Mouse (Mus musculus): ENCODE measurements at regions not wholly inside any gene's neighbourhood (a gene's known extent, or its start where the extent isn't known, plus 50 kb on each side); places are given as distances from the start of the nearest gene placed in this dataset.
A peak's percentile ranks its signal among the peaks of the same experiment; 100 is the strongest.

GRCm38 (mm10) chr9:23062656-23063444, 160.0 kb upstream of the Bmper start:
- Histone ChIP-seq H3K9me3 (ENCODE audit: control insufficient read depth, low read depth, low read length) (no peaks in the 10 kb centered on the region), H3K4me2 (replicated peaks; ENCODE audit: low read depth, low read length) (no peak overlapping the region), H3K4me1 (ENCODE audit: control insufficient read depth, insufficient read depth, low read length) (peaks cover 19% of the 10 kb centered on the region; the same call in 1 of the 2 replicates), H3K9ac (replicated peaks; ENCODE audit: low read depth, low read length) (no peak overlapping the region), H3K4me3 (ENCODE audit: low read depth, low read length) (no peak overlapping the region), H3K36me3 (ENCODE audit: control insufficient read depth, insufficient read depth, low read length) (no peaks in the 10 kb centered on the region), H3K27ac (ENCODE audit: low read length) (peak overlapping the region; percentile 35; the same call in 1 of the 2 replicates), H3K27me3 (ENCODE audit: control insufficient read depth, insufficient read depth, low read length) (no peaks in the 10 kb centered on the region)
- no peak for ATAC-seq (ENCODE audit: insufficient number of reproducible peaks, insufficient read depth, low FRiP score, low read depth)
- WGBS: 33% methylated on average over 7 of the region's 7 CpGs

GRCm38 (mm10) chr9:23064001-23064400, 158.9 kb upstream of the Bmper start:
- ATAC-seq (ENCODE audit: insufficient number of reproducible peaks, insufficient read depth, low FRiP score, low read depth): 0 out of 2 replicates have a peak, but pooled peaks have one; percentile 18

GRCm38 (mm10) chr9:23064811-23065210, 158.1 kb upstream of the Bmper start:
- ATAC-seq (ENCODE audit: insufficient number of reproducible peaks, insufficient read depth, low FRiP score, low read depth): no peak
- 93% methylated on average over 3 of the region's 3 CpGs for WGBS
- H3K4me2 ChIP-seq (replicated peaks; ENCODE audit: low read depth, low read length): no peak overlapping the region
- no peaks in the 10 kb centered on the region for H3K27me3 ChIP-seq (ENCODE audit: control insufficient read depth, insufficient read depth, low read length)
- peaks cover 19% of the 10 kb centered on the region; the same call in 1 of the 2 replicates for H3K4me1 ChIP-seq (ENCODE audit: control insufficient read depth, insufficient read depth, low read length)
- H3K27ac ChIP-seq (ENCODE audit: low read length): no peak overlapping the region; the same call in 1 of the 2 replicates
- H3K9me3 ChIP-seq (ENCODE audit: control insufficient read depth, low read depth, low read length): no peaks in the 10 kb centered on the region
- no peak overlapping the region for H3K4me3 ChIP-seq (ENCODE audit: low read depth, low read length)
- H3K9ac ChIP-seq (replicated peaks; ENCODE audit: low read depth, low read length): no peak overlapping the region
- no peaks in the 10 kb centered on the region for H3K36me3 ChIP-seq (ENCODE audit: control insufficient read depth, insufficient read depth, low read length)

More at GRCm38 (mm10) chr9:23064001-23064400, 158.9 kb upstream of the Bmper start:
- Histone ChIP-seq H3K27ac (ENCODE audit: low read length) (no peak overlapping the region; the same call in 1 of the 2 replicates), H3K4me3 (ENCODE audit: low read depth, low read length) (no peak overlapping the region), H3K9ac (replicated peaks; ENCODE audit: low read depth, low read length) (no peak overlapping the region), H3K36me3 (ENCODE audit: control insufficient read depth, insufficient read depth, low read length) (no peaks in the 10 kb centered on the region), H3K4me2 (replicated peaks; ENCODE audit: low read depth, low read length) (no peak overlapping the region), H3K27me3 (ENCODE audit: control insufficient read depth, insufficient read depth, low read length) (no peaks in the 10 kb centered on the region), H3K9me3 (ENCODE audit: control insufficient read depth, low read depth, low read length) (no peaks in the 10 kb centered on the region), H3K4me1 (ENCODE audit: control insufficient read depth, insufficient read depth, low read length) (peaks cover 19% of the 10 kb centered on the region; the same call in 1 of the 2 replicates)
- 46% methylated on average over 2 of the region's 2 CpGs for WGBS

- H3K27me3 ChIP-seq (ENCODE audit: control insufficient read depth, insufficient read depth, low read length): no peaks in the 10 kb centered on the region
- 49% methylated on average over 6 of the region's 6 CpGs for WGBS
- 0 out of 2 replicates have a peak, but pooled peaks cover 3% of the 10 kb centered on the region for H3K4me1 ChIP-seq (ENCODE audit: control insufficient read depth, insufficient read depth, low read length)
These were observed 154.6 kb upstream of the Bmper start for GRCm38 (mm10) chr9:23068101-23068791.

GRCm38 (mm10) chr9:23069161-23069560, 153.7 kb upstream of the Bmper start:
- Histone ChIP-seq H3K36me3 (ENCODE audit: control insufficient read depth, insufficient read depth, low read length) (no peaks in the 10 kb centered on the region), H3K9ac (replicated peaks; ENCODE audit: low read depth, low read length) (no peak overlapping the region), H3K27me3 (ENCODE audit: control insufficient read depth, insufficient read depth, low read length) (no peaks in the 10 kb centered on the region), H3K4me1 (ENCODE audit: control insufficient read depth, insufficient read depth, low read length) (no peaks in the 10 kb centered on the region), H3K4me3 (ENCODE audit: low read depth, low read length) (no peak overlapping the region), H3K27ac (ENCODE audit: low read length) (no peak overlapping the region), H3K9me3 (ENCODE audit: control insufficient read depth, low read depth, low read length) (no peaks in the 10 kb centered on the region), H3K4me2 (replicated peaks; ENCODE audit: low read depth, low read length) (no peak overlapping the region)
- ATAC-seq (ENCODE audit: insufficient number of reproducible peaks, insufficient read depth, low FRiP score, low read depth): no peak
- 92% methylated on average over 7 of the region's 7 CpGs for WGBS

More at GRCm38 (mm10) chr9:23068101-23068791, 154.6 kb upstream of the Bmper start:
- no peak for ATAC-seq (ENCODE audit: insufficient number of reproducible peaks, insufficient read depth, low FRiP score, low read depth)
- Histone ChIP-seq H3K36me3 (ENCODE audit: control insufficient read depth, insufficient read depth, low read length) (no peaks in the 10 kb centered on the region), H3K27ac (ENCODE audit: low read length) (no peak overlapping the region), H3K9me3 (ENCODE audit: control insufficient read depth, low read depth, low read length) (no peaks in the 10 kb centered on the region), H3K9ac (replicated peaks; ENCODE audit: low read depth, low read length) (no peak overlapping the region), H3K4me2 (replicated peaks; ENCODE audit: low read depth, low read length) (no peak overlapping the region), H3K4me3 (ENCODE audit: low read depth, low read length) (no peak overlapping the region)

GRCm38 (mm10) chr9:23071006-23071405, 151.9 kb upstream of the Bmper start:
- no peak overlapping the region for H3K9ac ChIP-seq (replicated peaks; ENCODE audit: low read depth, low read length)
- ATAC-seq (ENCODE audit: insufficient number of reproducible peaks, insufficient read depth, low FRiP score, low read depth): no peak
- H3K27me3 ChIP-seq (ENCODE audit: control insufficient read depth, insufficient read depth, low read length): no peaks in the 10 kb centered on the region
- no peak overlapping the region for H3K4me3 ChIP-seq (ENCODE audit: low read depth, low read length)
- H3K4me2 ChIP-seq (replicated peaks; ENCODE audit: low read depth, low read length): no peak overlapping the region
- WGBS: 41% methylated on average over 2 of the region's 2 CpGs
- H3K27ac ChIP-seq (ENCODE audit: low read length): no peak overlapping the region
- no peaks in the 10 kb centered on the region for H3K36me3 ChIP-seq (ENCODE audit: control insufficient read depth, insufficient read depth, low read length)
- no peaks in the 10 kb centered on the region for H3K4me1 ChIP-seq (ENCODE audit: control insufficient read depth, insufficient read depth, low read length)
- no peaks in the 10 kb centered on the region for H3K9me3 ChIP-seq (ENCODE audit: control insufficient read depth, low read depth, low read length)

GRCm38 (mm10) chr9:23072741-23073140, 150.1 kb upstream of the Bmper start:
- H3K4me2 ChIP-seq (replicated peaks; ENCODE audit: low read depth, low read length): no peak overlapping the region
- H3K9ac ChIP-seq (replicated peaks; ENCODE audit: low read depth, low read length): no peak overlapping the region
- no peaks in the 10 kb centered on the region for H3K36me3 ChIP-seq (ENCODE audit: control insufficient read depth, insufficient read depth, low read length)
- H3K27me3 ChIP-seq (ENCODE audit: control insufficient read depth, insufficient read depth, low read length): no peaks in the 10 kb centered on the region
- H3K4me3 ChIP-seq (ENCODE audit: low read depth, low read length): no peak overlapping the region
- ATAC-seq (ENCODE audit: insufficient number of reproducible peaks, insufficient read depth, low FRiP score, low read depth): no peak
- no peaks in the 10 kb centered on the region for H3K9me3 ChIP-seq (ENCODE audit: control insufficient read depth, low read depth, low read length)
- 76% methylated on average over 8 of the region's 8 CpGs for WGBS
- H3K4me1 ChIP-seq (ENCODE audit: control insufficient read depth, insufficient read depth, low read length): no peaks in the 10 kb centered on the region
- H3K27ac ChIP-seq (ENCODE audit: low read length): no peak overlapping the region

- peak overlapping the region; percentile 13; the same call in 1 of the 2 replicates for H3K4me2 ChIP-seq (replicated peaks; ENCODE audit: low read depth, low read length)
- H3K4me3 ChIP-seq (ENCODE audit: low read depth, low read length): no peak overlapping the region
- ATAC-seq (ENCODE audit: insufficient number of reproducible peaks, insufficient read depth, low FRiP score, low read depth): peak; percentile 94
- H3K9me3 ChIP-seq (ENCODE audit: control insufficient read depth, low read depth, low read length): no peaks in the 10 kb centered on the region
- peaks cover 6% of the 10 kb centered on the region; the same call in 1 of the 2 replicates for H3K4me1 ChIP-seq (ENCODE audit: control insufficient read depth, insufficient read depth, low read length)
- H3K36me3 ChIP-seq (ENCODE audit: control insufficient read depth, insufficient read depth, low read length): no peaks in the 10 kb centered on the region
- H3K27me3 ChIP-seq (ENCODE audit: control insufficient read depth, insufficient read depth, low read length): no peaks in the 10 kb centered on the region
- 11% methylated on average over 17 of the region's 17 CpGs for WGBS
- peak overlapping the region; percentile 61 for H3K27ac ChIP-seq (ENCODE audit: low read length)
- no peak overlapping the region for H3K9ac ChIP-seq (replicated peaks; ENCODE audit: low read depth, low read length)
These were observed 139.3 kb upstream of the Bmper start for GRCm38 (mm10) chr9:23083562-23083961.
